Mouse (Mus musculus): ENCODE measurements around the gene Ntn4.

DNA sequence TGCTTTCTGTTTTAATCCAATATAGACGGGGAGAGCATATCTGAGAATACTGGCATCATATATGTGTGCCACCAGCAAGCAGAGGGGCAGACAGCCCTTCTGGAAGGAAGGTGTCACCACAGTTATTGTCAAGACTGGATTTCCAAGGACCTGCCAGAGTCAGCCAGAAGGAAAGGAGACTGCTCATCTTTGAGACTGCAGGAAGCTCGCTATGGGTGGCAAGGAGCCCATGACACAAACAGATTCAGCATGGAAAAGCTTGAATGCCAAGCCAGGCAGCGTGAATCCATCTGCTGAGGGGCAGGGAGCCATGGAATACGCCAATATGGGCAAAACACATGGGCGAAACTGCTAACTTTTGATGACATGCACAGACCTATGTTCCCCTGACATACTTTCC is 6.9 kb upstream of the Ntn4 start:
- TF ChIP-seq CTCF (IDR thresholded peaks at IDR 0.05; ENCODE audit: low read depth) (no peak), EP300 (optimal IDR thresholded peaks at IDR 0.05) (no peak)

Data from stomach, postnatal 0 days (tissue).